Comparison of ENCODE assay signal across 8 mouse cellular contexts in the genomic region with DNA sequence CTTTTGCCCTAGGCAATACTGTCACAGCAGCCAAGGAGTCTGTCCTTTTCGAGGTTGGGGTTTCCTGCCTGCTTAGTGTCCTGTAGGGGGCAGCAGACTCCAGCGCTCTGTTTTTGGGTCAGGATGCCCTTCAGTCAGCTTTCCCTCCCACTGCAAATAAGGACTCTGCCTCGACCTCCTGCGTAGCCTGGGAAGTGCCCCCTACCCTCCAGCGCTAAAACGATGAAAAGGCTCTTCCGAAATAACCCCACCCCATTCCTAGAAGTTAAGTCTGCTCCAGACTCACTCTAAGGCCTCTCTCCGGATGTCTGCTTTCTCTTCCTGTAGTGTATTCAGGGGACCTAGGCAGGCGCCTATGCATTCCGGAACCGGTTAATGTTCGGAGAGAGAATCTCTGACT. TPM values are rescaled to one million over a fixed set of nuclear protein-coding genes. Genes with fewer than 3 reads are reported as not detected.
DNase-seq lines count a peak whose midpoint lies in the region; ATAC-seq and TF ChIP-seq lines count a peak whose summit lies in the region.

No protein-coding gene starts in this region.

- peaks cover 27% of the 10 kb centered on the region for H3K4me1 ChIP-seq in embryonic facial prominence, embryonic 14.5 days (ENCODE audit: control insufficient read depth, insufficient read depth, low read length)
- H3K4me1 ChIP-seq in heart, embryonic 11.5 days (ENCODE audit: control insufficient read depth, insufficient read depth, low read length): peaks cover 17% of the 10 kb centered on the region
- peaks cover 17% of the 10 kb centered on the region for H3K4me1 ChIP-seq in kidney, embryonic 14.5 days (ENCODE audit: control insufficient read depth, insufficient read depth, low read length)
- H3K4me1 ChIP-seq in liver, embryonic 12.5 days: peaks cover 48% of the 10 kb centered on the region
- H3K4me1 ChIP-seq in stomach, embryonic 14.5 days (ENCODE audit: control insufficient read depth, insufficient read depth, low read length): peaks cover 23% of the 10 kb centered on the region; the same call in 1 of the 2 replicates

- peak; percentile 82 for TF ChIP-seq CTCF in C2C12 (IDR thresholded peaks at IDR 0.05; ENCODE audit: control insufficient read depth, insufficient read depth, insufficient read length)

- peak; percentile 86 for DNase-seq in adrenal gland, postnatal 14 days
- DNase-seq in embryonic facial prominence, embryonic 14.5 days (ENCODE audit: low spot score): peak; percentile 89

- 0% methylated on average over 12 of the region's 12 CpGs for WGBS in embryonic facial prominence, embryonic 14.5 days
- 1% methylated on average over 12 of the region's 12 CpGs for WGBS in heart, embryonic 11.5 days (ENCODE audit: insufficient replicate concordance)
- 2% methylated on average over 12 of the region's 12 CpGs for WGBS in kidney, embryonic 14.5 days
- under 1% methylated on average over 12 of the region's 12 CpGs for WGBS in liver, embryonic 12.5 days (ENCODE audit: insufficient replicate concordance)
- 1% methylated on average over 12 of the region's 12 CpGs for WGBS in stomach, embryonic 14.5 days

- no peak for TF ChIP-seq POLR2A in myocyte (IDR thresholded peaks at IDR 0.05; ENCODE audit: insufficient read length, low read depth)

- H3K36me3 ChIP-seq in C2C12 (ENCODE audit: control insufficient read depth, insufficient read depth): no peaks in the 10 kb centered on the region
- H3K36me3 ChIP-seq in embryonic facial prominence, embryonic 14.5 days (ENCODE audit: control insufficient read depth, insufficient read depth, low read length): no peaks in the 10 kb centered on the region
- no peaks in the 10 kb centered on the region for H3K36me3 ChIP-seq in heart, embryonic 11.5 days (ENCODE audit: control insufficient read depth, insufficient read depth, low read length)
- H3K36me3 ChIP-seq in kidney, embryonic 14.5 days (ENCODE audit: control insufficient read depth, insufficient read depth, low read length): no peaks in the 10 kb centered on the region
- H3K36me3 ChIP-seq in liver, embryonic 12.5 days: no peaks in the 10 kb centered on the region
- no peaks in the 10 kb centered on the region for H3K36me3 ChIP-seq in myocyte (ENCODE audit: control insufficient read depth, insufficient read depth)
- H3K36me3 ChIP-seq in stomach, embryonic 14.5 days (ENCODE audit: control insufficient read depth, insufficient read depth, low read length): no peaks in the 10 kb centered on the region

- H3K9ac ChIP-seq in embryonic facial prominence, embryonic 14.5 days (ENCODE audit: low read depth, low read length): peak overlapping the region; percentile 56
- peak overlapping the region; percentile 67 for H3K9ac ChIP-seq in heart, embryonic 11.5 days (ENCODE audit: low read depth, low read length)
- H3K9ac ChIP-seq in kidney, embryonic 14.5 days (ENCODE audit: low read depth, low read length): peak overlapping the region; percentile 19; the same call in 1 of the 2 replicates
- H3K9ac ChIP-seq in liver, embryonic 12.5 days: peak overlapping the region; percentile 58
- 0 out of 2 replicates have a peak overlapping the region, but pooled peaks have one; percentile 11 for H3K9ac ChIP-seq in stomach, embryonic 14.5 days (replicated peaks; ENCODE audit: low read depth, low read length)

- H3K9me3 ChIP-seq in embryonic facial prominence, embryonic 14.5 days (ENCODE audit: control insufficient read depth, low read length): no peaks in the 10 kb centered on the region
- H3K9me3 ChIP-seq in heart, embryonic 11.5 days (replicated peaks; ENCODE audit: control insufficient read depth, low read length): no peaks in the 10 kb centered on the region
- no peaks in the 10 kb centered on the region for H3K9me3 ChIP-seq in kidney, embryonic 14.5 days (ENCODE audit: control insufficient read depth, low read length)
- no peaks in the 10 kb centered on the region for H3K9me3 ChIP-seq in liver, embryonic 12.5 days (replicated peaks)
- H3K9me3 ChIP-seq in stomach, embryonic 14.5 days (ENCODE audit: control insufficient read depth, low read depth, low read length): no peaks in the 10 kb centered on the region

- peaks cover 1% of the 10 kb centered on the region for H3K79me3 ChIP-seq in C2C12 (ENCODE audit: low read depth)

- peak overlapping the region; percentile 63 for H3K27ac ChIP-seq in embryonic facial prominence, embryonic 14.5 days (replicated peaks; ENCODE audit: low read depth, low read length)
- peak overlapping the region; percentile 57 for H3K27ac ChIP-seq in heart, embryonic 11.5 days (ENCODE audit: low read depth, low read length)
- no peak overlapping the region for H3K27ac ChIP-seq in kidney, embryonic 14.5 days (ENCODE audit: low read depth, low read length)
- peak overlapping the region; percentile 34; the same call in 1 of the 2 replicates for H3K27ac ChIP-seq in liver, embryonic 12.5 days
- no peak overlapping the region for H3K27ac ChIP-seq in stomach, embryonic 14.5 days (ENCODE audit: low read length)

- H3K79me2 ChIP-seq in C2C12 (ENCODE audit: control insufficient read depth, insufficient read depth) (peaks cover 13% of the 10 kb centered on the region), myocyte (ENCODE audit: control insufficient read depth, insufficient read depth) (no peaks in the 10 kb centered on the region)

- H3K27me3 ChIP-seq in C2C12 (ENCODE audit: control insufficient read depth, insufficient read depth, insufficient read length) (no peaks in the 10 kb centered on the region), myocyte (ENCODE audit: control insufficient read depth, insufficient read depth, insufficient read length) (no peaks in the 10 kb centered on the region)
- H3K27me3 ChIP-seq in embryonic facial prominence, embryonic 14.5 days (replicated peaks; ENCODE audit: control insufficient read depth, insufficient read depth, low read length): no peaks in the 10 kb centered on the region
- H3K27me3 ChIP-seq in heart, embryonic 11.5 days (ENCODE audit: control insufficient read depth, insufficient read depth, low read length): peaks cover 6% of the 10 kb centered on the region; the same call in 1 of the 2 replicates
- H3K27me3 ChIP-seq in kidney, embryonic 14.5 days (ENCODE audit: control insufficient read depth, insufficient read depth, low read length): no peaks in the 10 kb centered on the region; the same call in 1 of the 2 replicates
- peaks cover 43% of the 10 kb centered on the region for H3K27me3 ChIP-seq in liver, embryonic 12.5 days (replicated peaks)
- no peaks in the 10 kb centered on the region for H3K27me3 ChIP-seq in stomach, embryonic 14.5 days (ENCODE audit: control insufficient read depth, insufficient read depth, low read length)

- H3ac ChIP-seq in C2C12 (ENCODE audit: control insufficient read depth, insufficient read length, low read depth): peak overlapping the region; percentile 5
- H3ac ChIP-seq in myocyte (ENCODE audit: control insufficient read depth, insufficient read length): no peak overlapping the region

- H3K4me2 ChIP-seq in embryonic facial prominence, embryonic 14.5 days (ENCODE audit: low read depth, low read length): peak overlapping the region; percentile 85
- H3K4me2 ChIP-seq in heart, embryonic 11.5 days: peak overlapping the region; percentile 95
- peak overlapping the region; percentile 52 for H3K4me2 ChIP-seq in kidney, embryonic 14.5 days (replicated peaks; ENCODE audit: low read depth, low read length)
- peak overlapping the region; percentile 81 for H3K4me2 ChIP-seq in liver, embryonic 12.5 days
- peak overlapping the region; percentile 89 for H3K4me2 ChIP-seq in myocyte (ENCODE audit: low read depth)
- peak overlapping the region; percentile 76 for H3K4me2 ChIP-seq in stomach, embryonic 14.5 days (replicated peaks; ENCODE audit: low read depth, low read length)

- ATAC-seq in embryonic facial prominence, embryonic 14.5 days (ENCODE audit: low read depth): peak; percentile 16
- 0 out of 2 replicates have a peak, but pooled peaks have one; percentile 11 for ATAC-seq in heart, embryonic 11.5 days (replicated peaks; ENCODE audit: insufficient number of reproducible peaks, low FRiP score, low TSS enrichment)
- ATAC-seq in kidney, embryonic 14.5 days (ENCODE audit: low FRiP score, low TSS enrichment): peak; percentile 23; the same call in 1 of the 2 replicates
- peak; percentile 22; the same call in 1 of the 2 replicates for ATAC-seq in liver, embryonic 12.5 days
- peak; percentile 21 for ATAC-seq in stomach, embryonic 14.5 days (ENCODE audit: insufficient number of reproducible peaks, insufficient read depth, low FRiP score, low read depth)

- no peak overlapping the region for H3K4me3 ChIP-seq in C2C12 (ENCODE audit: insufficient read depth, poor library complexity, severe bottlenecking)
- peak overlapping the region; percentile 41 for H3K4me3 ChIP-seq in embryonic facial prominence, embryonic 14.5 days (ENCODE audit: low read depth, low read length)
- H3K4me3 ChIP-seq in heart, embryonic 11.5 days (ENCODE audit: low read depth, low read length): peak overlapping the region; percentile 44
- H3K4me3 ChIP-seq in kidney, embryonic 14.5 days (ENCODE audit: low read length): peak overlapping the region; percentile 32
- peak overlapping the region; percentile 52 for H3K4me3 ChIP-seq in liver, embryonic 12.5 days
- peak overlapping the region; percentile 6 for H3K4me3 ChIP-seq in myocyte
- peak overlapping the region; percentile 27 for H3K4me3 ChIP-seq in stomach, embryonic 14.5 days (ENCODE audit: low read depth, low read length)

RNA-seq across cellular contexts. Expression of gene Nanos3, which starts 1.5 kb away (rescaled TPM):
- polyA plus RNA-seq in C2C12 (2012; fragmentation: generic; extraction: Trizol) (1.1 TPM), myocyte (2012; fragmentation: generic; extraction: Trizol) (1.2 TPM)
- total RNA-seq in adrenal gland, postnatal 14 days (2021): 0.67 and 1.2 TPM in 2 replicates
- polyA plus RNA-seq in embryonic facial prominence, embryonic 14.5 days (2014; fragmentation: Nextera tagmentation; extraction: Ambion mirVana): 3.0 and 4.5 TPM in 2 replicates
- 1.4 and 2.8 TPM in 2 replicates for polyA plus RNA-seq in heart, embryonic 11.5 days (2014; fragmentation: Nextera tagmentation; extraction: Ambion mirVana)
- 4.3 and 5.5 TPM in 2 replicates for polyA plus RNA-seq in kidney, embryonic 14.5 days (2014; fragmentation: Nextera tagmentation; extraction: Ambion mirVana)
- 0.61 and 1.3 TPM in 2 replicates for polyA plus RNA-seq in liver, embryonic 12.5 days (2016; fragmentation: Nextera tagmentation; extraction: Ambion mirVana)
- polyA plus RNA-seq in stomach, embryonic 14.5 days (2014; fragmentation: Nextera tagmentation; extraction: Ambion mirVana): 3.3 and 5.0 TPM in 2 replicates

RNA-seq across cellular contexts. Expression of gene 4930432K21Rik, which starts 38.7 kb away (rescaled TPM):
- polyA plus RNA-seq in C2C12 (2012; fragmentation: generic; extraction: Trizol) (0.61 TPM), myocyte (2012; fragmentation: generic; extraction: Trizol) (0.24 TPM)
- total RNA-seq in adrenal gland, postnatal 14 days (2021): 0.49 and 0.82 TPM in 2 replicates
- 0.77 and 1.0 TPM in 2 replicates for polyA plus RNA-seq in embryonic facial prominence, embryonic 14.5 days (2014; fragmentation: Nextera tagmentation; extraction: Ambion mirVana)
- polyA plus RNA-seq in heart, embryonic 11.5 days (2014; fragmentation: Nextera tagmentation; extraction: Ambion mirVana): 0.44 and 0.59 TPM in 2 replicates
- 0.87 and 1.2 TPM in 2 replicates for polyA plus RNA-seq in kidney, embryonic 14.5 days (2014; fragmentation: Nextera tagmentation; extraction: Ambion mirVana)
- polyA plus RNA-seq in liver, embryonic 12.5 days (2016; fragmentation: Nextera tagmentation; extraction: Ambion mirVana): 0.28 and 0.58 TPM in 2 replicates
- 0.59 and 0.94 TPM in 2 replicates for polyA plus RNA-seq in stomach, embryonic 14.5 days (2014; fragmentation: Nextera tagmentation; extraction: Ambion mirVana)

RNA-seq across cellular contexts. Expression of gene Cc2d1a, which starts 38.8 kb away (rescaled TPM):
- polyA plus RNA-seq in C2C12 (2012; fragmentation: generic; extraction: Trizol) (25.2 TPM), myocyte (2012; fragmentation: generic; extraction: Trizol) (25.3 TPM)
- total RNA-seq in adrenal gland, postnatal 14 days (2021): 23.8 and 31.0 TPM in 2 replicates
- 20.2 and 21.3 TPM in 2 replicates for polyA plus RNA-seq in embryonic facial prominence, embryonic 14.5 days (2014; fragmentation: Nextera tagmentation; extraction: Ambion mirVana)
- 11.1 and 12.6 TPM in 2 replicates for polyA plus RNA-seq in heart, embryonic 11.5 days (2014; fragmentation: Nextera tagmentation; extraction: Ambion mirVana)
- 11.7 and 17.7 TPM in 2 replicates for polyA plus RNA-seq in kidney, embryonic 14.5 days (2014; fragmentation: Nextera tagmentation; extraction: Ambion mirVana)
- 8.2 and 9.6 TPM in 2 replicates for polyA plus RNA-seq in liver, embryonic 12.5 days (2016; fragmentation: Nextera tagmentation; extraction: Ambion mirVana)
- polyA plus RNA-seq in stomach, embryonic 14.5 days (2014; fragmentation: Nextera tagmentation; extraction: Ambion mirVana): 17.9 and 18.2 TPM in 2 replicates

RNA-seq across cellular contexts. Expression of gene Zswim4, which starts 50.3 kb away (rescaled TPM):
- polyA plus RNA-seq in C2C12 (2012; fragmentation: generic; extraction: Trizol): 10.1 TPM
- total RNA-seq in adrenal gland, postnatal 14 days (2021): 32.3 and 39.5 TPM in 2 replicates
- 11.0 and 12.4 TPM in 2 replicates for polyA plus RNA-seq in embryonic facial prominence, embryonic 14.5 days (2014; fragmentation: Nextera tagmentation; extraction: Ambion mirVana)
- polyA plus RNA-seq in heart, embryonic 11.5 days (2014; fragmentation: Nextera tagmentation; extraction: Ambion mirVana): 6.3 and 7.8 TPM in 2 replicates
- polyA plus RNA-seq in kidney, embryonic 14.5 days (2014; fragmentation: Nextera tagmentation; extraction: Ambion mirVana): 10.2 and 15.7 TPM in 2 replicates
- polyA plus RNA-seq in liver, embryonic 12.5 days (2016; fragmentation: Nextera tagmentation; extraction: Ambion mirVana): 3.6 and 5.0 TPM in 2 replicates
- polyA plus RNA-seq in myocyte (2012; fragmentation: generic; extraction: Trizol): 12.7 TPM
- polyA plus RNA-seq in stomach, embryonic 14.5 days (2014; fragmentation: Nextera tagmentation; extraction: Ambion mirVana): 9.3 and 9.5 TPM in 2 replicates

Comparison
In these comparisons a context has a peak if more than half of its experiments do, and no peak if none do; other contexts are left out.
1. H3K27ac ChIP-seq: peak in embryonic facial prominence, embryonic 14.5 days (single experiment), heart, embryonic 11.5 days (single experiment) and liver, embryonic 12.5 days (single experiment); none in kidney, embryonic 14.5 days (single experiment) and stomach, embryonic 14.5 days (single experiment).
2. H3K9ac ChIP-seq: peak in every context shown above with its lines; median percentile 67 in heart, embryonic 11.5 days; 58 in liver, embryonic 12.5 days; 56 in embryonic facial prominence, embryonic 14.5 days; 19 in kidney, embryonic 14.5 days; 11 in stomach, embryonic 14.5 days.
3. Peak in every context shown above with its lines, with median percentiles within 50 percentile points of each other: ATAC-seq and H3K4me2 ChIP-seq.